Mouse (Mus musculus) heart, embryonic 11.5 days (tissue): ENCODE results near the gene Cx3cr1. TPM values are rescaled to one million over a fixed set of nuclear protein-coding genes. Genes with fewer than 3 reads are reported as not detected.

Experiments
- ATAC-seq: fragments of 200-750 bp; cut with Nextera tagmentation; replicated peaks from 2 replicates; pipeline ENCODE4 v1.8.0; 2017; ENCODE audit warnings: moderate library complexity; ENCODE audit not compliant: insufficient number of reproducible peaks, low FRiP score, low TSS enrichment
- H3K27ac ChIP-seq: fragments of 300-500 bp; sonication (generic); 2 replicates; pipeline ENCODE4 v1.5.1; 2014; ENCODE audit warnings: mild to moderate bottlenecking, low read depth, low read length
- H3K27me3 ChIP-seq: fragments of 300-500 bp; sonication (generic); 2 replicates; pipeline ENCODE4 v1.6.1; 2014; ENCODE audit warnings: mild to moderate bottlenecking, low read length, mixed read lengths; ENCODE audit not compliant: control insufficient read depth, insufficient read depth
- H3K36me3 ChIP-seq: fragments of 300-500 bp; sonication (generic); 2 replicates; pipeline ENCODE4 v1.6.1; 2014; ENCODE audit warnings: mild to moderate bottlenecking, low read length, moderate library complexity, mixed read lengths; ENCODE audit not compliant: control insufficient read depth, insufficient read depth
- H3K4me1 ChIP-seq: fragments of 300-500 bp; sonication (generic); 2 replicates; pipeline ENCODE4 v1.6.1; 2014; ENCODE audit warnings: low read length; ENCODE audit not compliant: control insufficient read depth, insufficient read depth
- H3K4me2 ChIP-seq: fragments of 300-500 bp; sonication (generic); 2 replicates; pipeline ENCODE4 v1.6.1; 2014; ENCODE audit warnings: mild to moderate bottlenecking, moderate library complexity
- H3K4me3 ChIP-seq: fragments of 300-500 bp; sonication (generic); 2 replicates; pipeline ENCODE4 v1.5.1; 2014; ENCODE audit warnings: low read depth, low read length
- H3K9ac ChIP-seq: fragments of 300-500 bp; sonication (generic); 2 replicates; pipeline ENCODE4 v1.6.1; 2014; ENCODE audit warnings: mild to moderate bottlenecking, low read depth, low read length, moderate library complexity
- H3K9me3 ChIP-seq: fragments of 300-500 bp; sonication (generic); replicated peaks from 2 replicates; pipeline ENCODE4 v1.6.1; 2016; ENCODE audit warnings: low read length; ENCODE audit not compliant: control insufficient read depth
- WGBS: fragments of 180-500 bp; shearing (Covaris S2); extraction: QIAGEN DNeasy Blood & Tissue Kit; methylation state at CpG from one replicate; pipeline ENCODE4 v1.1.7; 2014; ENCODE audit not compliant: insufficient replicate concordance; 5-methylcytosine and 5-hydroxymethylcytosine counted together
- polyA plus RNA-seq: library from polyadenylated mRNA; unstranded; fragments of >200 nt; fragmentation: Nextera tagmentation; extraction: Ambion mirVana; gene quantifications from 2 replicates; pipeline ENCODE4 v1.2.1, GENCODE M21; 2014

Cx3cr1 gene
- polyA plus RNA-seq, 1 experiment from 2014 or later, result 3.1 TPM

DNA sequence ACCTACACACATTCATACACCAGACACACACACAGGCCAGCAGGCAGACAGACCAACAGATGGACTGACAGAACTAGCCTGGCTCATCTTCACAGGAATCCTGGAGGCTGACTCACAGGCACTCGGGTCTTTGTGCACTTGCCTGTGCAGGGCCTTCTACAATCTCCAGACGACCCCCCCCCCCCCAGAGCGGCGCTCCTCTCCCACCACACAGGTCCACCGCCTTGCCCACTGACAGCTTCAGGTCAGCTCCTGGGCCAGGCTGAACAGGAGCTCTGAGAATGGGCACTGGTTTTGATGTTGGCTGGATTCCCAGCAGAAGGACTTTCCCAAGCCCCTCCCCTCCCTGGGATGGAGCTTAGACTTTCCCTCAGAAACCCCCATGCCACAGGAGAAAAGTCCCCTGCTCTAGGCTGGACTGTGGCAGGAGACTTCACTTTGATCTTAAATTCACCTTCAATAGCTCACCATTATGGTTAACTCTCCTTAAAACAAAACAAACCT is 92.1 kb downstream of the Cx3cr1 start:
- WGBS, result 22% methylated on average over 5 of the region's 5 CpGs

GRCm38 (mm10) chr9:119976704-119977556 is 92.7 kb downstream of the Cx3cr1 start:
- Histone ChIP-seq H3K27me3 (no peaks in the 10 kb centered on the region), H3K4me1 (peaks cover 55% of the 10 kb centered on the region), H3K27ac (peak overlapping the region; percentile 48; the same call in 1 of the 2 replicates), H3K9me3 (no peaks in the 10 kb centered on the region), H3K4me2 (peak overlapping the region; percentile 20), H3K4me3 (no peak overlapping the region), H3K36me3 (peaks cover 25% of the 10 kb centered on the region), H3K9ac (peak overlapping the region; percentile 40; the same call in 1 of the 2 replicates)
- 20% methylated on average over 17 of the region's 17 CpGs for WGBS
- ATAC-seq, result no peak

More for the DNA sequence above, 92.1 kb downstream of the Cx3cr1 start:
- Histone ChIP-seq H3K4me2 (peak overlapping the region; percentile 20), H3K4me3 (no peak overlapping the region), H3K9me3 (no peaks in the 10 kb centered on the region), H3K27ac (peak overlapping the region; percentile 48), H3K9ac (peak overlapping the region; percentile 40; the same call in 1 of the 2 replicates), H3K4me1 (peaks cover 62% of the 10 kb centered on the region), H3K36me3 (peaks cover 18% of the 10 kb centered on the region), H3K27me3 (no peaks in the 10 kb centered on the region)
- ATAC-seq, result no peak

DNA sequence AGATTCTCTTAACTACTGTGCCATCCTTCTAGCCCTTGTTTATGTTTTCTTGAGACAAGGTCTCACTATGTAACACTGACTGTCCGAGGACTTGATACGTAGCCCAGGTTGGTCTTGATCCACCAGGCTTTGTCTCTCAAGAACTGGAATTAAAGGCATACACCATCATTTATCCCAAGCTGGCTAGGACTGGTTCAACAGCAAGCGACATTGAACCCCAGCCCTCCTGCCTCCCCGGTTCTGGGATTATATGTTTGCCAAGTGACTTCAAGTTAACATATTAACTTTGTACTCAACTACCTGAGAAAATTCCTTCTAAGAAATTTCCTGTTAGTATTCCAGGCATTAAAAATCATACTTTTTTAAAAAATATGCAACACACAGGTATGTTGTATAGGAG is 94.4 kb downstream of the Cx3cr1 start:
- peaks cover 48% of the 10 kb centered on the region for H3K4me1 ChIP-seq
- H3K36me3 ChIP-seq, result peaks cover 25% of the 10 kb centered on the region
- H3K27me3 ChIP-seq, result no peaks in the 10 kb centered on the region
- H3K4me2 ChIP-seq, result no peak overlapping the region
- H3K4me3 ChIP-seq, result no peak overlapping the region
- ATAC-seq, result no peak
- H3K9me3 ChIP-seq, result no peaks in the 10 kb centered on the region
- 89% methylated on average over 4 of the region's 4 CpGs for WGBS
- no peak overlapping the region for H3K9ac ChIP-seq
- no peak overlapping the region for H3K27ac ChIP-seq

- no peak overlapping the region for H3K9ac ChIP-seq
- no peak overlapping the region for H3K4me3 ChIP-seq
- peaks cover 41% of the 10 kb centered on the region for H3K4me1 ChIP-seq
- no peaks in the 10 kb centered on the region for H3K9me3 ChIP-seq
- H3K27ac ChIP-seq, result no peak overlapping the region
- no peak overlapping the region for H3K4me2 ChIP-seq
- peaks cover 25% of the 10 kb centered on the region for H3K36me3 ChIP-seq
- WGBS, result 78% methylated on average over 5 of the region's 5 CpGs
- H3K27me3 ChIP-seq, result no peaks in the 10 kb centered on the region
- no peak for ATAC-seq
Measured at GRCm38 (mm10) chr9:119974609-119975008, 95.1 kb downstream of the Cx3cr1 start.

DNA sequence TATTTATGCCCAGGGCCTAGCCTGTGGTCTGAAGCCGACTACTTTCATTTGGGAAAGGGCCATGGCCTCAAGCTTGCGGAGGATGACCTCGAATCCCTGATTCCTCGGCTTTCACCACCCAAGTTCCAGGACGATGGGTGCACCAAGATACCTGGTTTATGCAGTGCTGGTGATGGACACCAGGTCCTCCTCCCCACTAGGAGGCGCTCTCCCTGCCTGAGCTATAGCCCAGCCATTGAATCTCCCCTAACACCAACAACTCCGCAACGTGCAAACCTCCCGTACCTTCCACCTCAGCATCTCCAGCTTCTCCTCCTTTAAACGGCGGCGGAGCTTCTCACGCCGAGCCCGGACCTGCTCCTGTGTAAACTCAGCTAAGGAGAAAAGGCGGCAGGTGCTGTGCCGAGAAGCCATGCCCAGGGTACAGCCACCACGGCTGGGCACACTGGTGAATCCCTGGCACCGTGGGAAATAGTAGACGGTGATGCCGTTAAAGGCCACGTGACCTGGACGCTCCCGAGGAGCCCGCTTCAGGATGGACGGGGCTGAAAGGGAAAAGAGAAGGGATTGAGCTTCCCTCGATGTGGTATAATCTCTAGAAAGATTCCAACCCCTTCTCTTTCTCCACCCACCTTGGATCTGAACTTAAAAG is 95.7 kb downstream of the Cx3cr1 start:
- H3K4me2 ChIP-seq, result no peak overlapping the region
- peaks cover 37% of the 10 kb centered on the region for H3K4me1 ChIP-seq
- H3K4me3 ChIP-seq, result no peak overlapping the region
- no peak overlapping the region for H3K27ac ChIP-seq
- H3K27me3 ChIP-seq, result no peaks in the 10 kb centered on the region
- 87% methylated on average over 27 of the region's 27 CpGs for WGBS
- no peak for ATAC-seq
- no peak overlapping the region for H3K9ac ChIP-seq
- H3K36me3 ChIP-seq, result peaks cover 25% of the 10 kb centered on the region
- no peaks in the 10 kb centered on the region for H3K9me3 ChIP-seq

DNA sequence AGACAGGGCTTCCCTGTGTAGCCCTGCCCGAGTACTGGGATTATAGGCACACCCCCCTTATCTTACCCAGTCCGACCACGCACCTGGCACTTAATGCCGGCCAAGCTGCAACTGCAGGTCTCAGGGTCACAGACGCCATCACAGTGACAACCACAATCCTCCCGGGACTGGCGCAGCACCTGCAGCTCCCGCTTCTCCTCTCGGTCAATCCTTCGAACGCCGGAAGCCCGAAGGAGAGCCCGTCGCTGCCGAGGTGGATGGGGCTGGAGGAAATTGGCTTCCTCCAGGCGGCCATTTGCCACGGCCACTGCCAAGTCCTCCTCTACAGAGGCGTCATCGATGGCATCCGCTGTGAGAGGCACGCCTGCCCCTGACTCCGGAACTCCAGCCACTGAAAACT is 96.4 kb downstream of the Cx3cr1 start:
- peaks cover 25% of the 10 kb centered on the region for H3K36me3 ChIP-seq
- no peak overlapping the region for H3K4me2 ChIP-seq
- H3K4me1 ChIP-seq, result peaks cover 31% of the 10 kb centered on the region
- 92% methylated on average over 23 of the region's 23 CpGs for WGBS
- no peak for ATAC-seq
- no peak overlapping the region for H3K9ac ChIP-seq
- H3K27me3 ChIP-seq, result no peaks in the 10 kb centered on the region
- H3K4me3 ChIP-seq, result no peak overlapping the region
- H3K9me3 ChIP-seq, result no peaks in the 10 kb centered on the region
- no peak overlapping the region for H3K27ac ChIP-seq

GRCm38 (mm10) chr9:119972582-119972981 is 97.1 kb downstream of the Cx3cr1 start:
- Histone ChIP-seq H3K4me2 (no peak overlapping the region), H3K9ac (no peak overlapping the region), H3K9me3 (no peaks in the 10 kb centered on the region), H3K27ac (no peak overlapping the region; the same call in 1 of the 2 replicates), H3K27me3 (no peaks in the 10 kb centered on the region), H3K4me1 (peaks cover 24% of the 10 kb centered on the region), H3K36me3 (peaks cover 25% of the 10 kb centered on the region), H3K4me3 (no peak overlapping the region)
- 86% methylated on average over 12 of the region's 12 CpGs for WGBS
- ATAC-seq, result no peak

DNA sequence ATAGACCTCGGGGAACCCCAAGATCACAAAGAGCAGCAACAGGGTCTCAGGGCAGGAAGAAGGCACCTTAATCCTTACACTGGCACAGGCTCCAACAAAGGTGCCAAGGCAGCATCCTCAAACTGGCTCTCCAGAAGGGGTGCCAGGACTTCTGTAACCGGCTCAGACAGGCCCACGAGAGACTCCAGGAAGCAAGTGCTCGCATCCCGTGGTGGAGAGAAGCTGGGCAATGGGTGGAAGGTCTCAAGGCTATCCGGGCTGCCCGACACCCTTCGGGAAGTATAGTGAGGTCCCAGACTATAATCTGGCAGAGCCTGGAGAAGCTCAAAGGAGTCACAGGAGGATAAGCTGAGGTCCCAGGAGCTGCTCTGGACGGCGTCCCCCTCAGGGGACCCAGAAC is 97.5 kb downstream of the Cx3cr1 start:
- Histone ChIP-seq H3K36me3 (peaks cover 25% of the 10 kb centered on the region), H3K27me3 (no peaks in the 10 kb centered on the region), H3K27ac (no peak overlapping the region; the same call in 1 of the 2 replicates), H3K9me3 (no peaks in the 10 kb centered on the region), H3K4me2 (no peak overlapping the region), H3K4me1 (peaks cover 20% of the 10 kb centered on the region), H3K9ac (no peak overlapping the region), H3K4me3 (no peak overlapping the region)
- ATAC-seq, result no peak
- WGBS, result 87% methylated on average over 10 of the region's 10 CpGs
